Mouse (Mus musculus) kidney, embryonic 14.5 days (tissue): ENCODE results near the gene Nmnat3. TPM values are rescaled to one million over a fixed set of nuclear protein-coding genes. Genes with fewer than 3 reads are reported as not detected.

ENCODE experiments used
- ATAC-seq: fragments of 200-750 bp; cut with Nextera tagmentation; 2 replicates; pipeline ENCODE4 v1.8.0; 2017; ENCODE audit warnings: moderate number of reproducible peaks, mild to moderate bottlenecking, moderate TSS enrichment, moderate library complexity; ENCODE audit not compliant: low FRiP score, low TSS enrichment
- H3K27ac ChIP-seq: fragments of 300-500 bp; sonication (generic); 2 replicates; pipeline ENCODE4 v1.5.1; 2014; ENCODE audit warnings: low read depth, mild to moderate bottlenecking, low read length, moderate library complexity, mixed read lengths
- H3K27me3 ChIP-seq: fragments of 300-500 bp; sonication (generic); 2 replicates; pipeline ENCODE4 v1.6.1; 2014; ENCODE audit warnings: mild to moderate bottlenecking, low read length; ENCODE audit not compliant: control insufficient read depth, insufficient read depth
- H3K36me3 ChIP-seq: fragments of 300-500 bp; sonication (generic); 2 replicates; pipeline ENCODE4 v1.6.1; 2014; ENCODE audit warnings: low read length, mixed read lengths; ENCODE audit not compliant: control insufficient read depth, insufficient read depth
- H3K4me1 ChIP-seq: fragments of 300-500 bp; sonication (generic); 2 replicates; pipeline ENCODE4 v1.6.1; 2014; ENCODE audit warnings: low read length, mixed read lengths; ENCODE audit not compliant: control insufficient read depth, insufficient read depth
- H3K4me2 ChIP-seq: fragments of 300-500 bp; sonication (generic); replicated peaks from 2 replicates; pipeline ENCODE4 v1.6.1; 2014; ENCODE audit warnings: low read depth, mild to moderate bottlenecking, low read length
- H3K4me3 ChIP-seq: fragments of 300-500 bp; sonication (generic); 2 replicates; pipeline ENCODE4 v1.5.1; 2014; ENCODE audit warnings: mild to moderate bottlenecking, low read length
- H3K9ac ChIP-seq: fragments of 300-500 bp; sonication (generic); 2 replicates; pipeline ENCODE4 v1.6.1; 2014; ENCODE audit warnings: low read depth, mild to moderate bottlenecking, low read length, moderate library complexity
- H3K9me3 ChIP-seq: fragments of 300-500 bp; sonication (generic); 2 replicates; pipeline ENCODE4 v1.6.1; 2016; ENCODE audit warnings: low read length; ENCODE audit not compliant: control insufficient read depth
- WGBS: fragments of 180-500 bp; shearing (Covaris S2); extraction: QIAGEN DNeasy Blood & Tissue Kit; methylation state at CpG from one replicate; pipeline ENCODE4 v1.1.7; 2014; 5-methylcytosine and 5-hydroxymethylcytosine counted together
- polyA plus RNA-seq: library from polyadenylated mRNA; unstranded; fragments of >200 nt; fragmentation: Nextera tagmentation; extraction: Ambion mirVana; gene quantifications from 2 replicates; pipeline ENCODE4 v1.2.1, GENCODE M21; 2014

The Nmnat3 gene
- polyA plus RNA-seq, 1 experiment from 2014 or later = 8.4 TPM

GRCm38 (mm10) chr9:98388633-98388965 is 101.4 kb downstream of the Nmnat3 start:
- H3K4me3 ChIP-seq = no peak overlapping the region
- H3K9ac ChIP-seq = no peak overlapping the region
- no peak overlapping the region for H3K27ac ChIP-seq
- no peak for ATAC-seq
- H3K9me3 ChIP-seq = no peaks in the 10 kb centered on the region
- no peaks in the 10 kb centered on the region for H3K27me3 ChIP-seq
- H3K4me2 ChIP-seq = no peak overlapping the region
- no peaks in the 10 kb centered on the region for H3K36me3 ChIP-seq
- 84% methylated on average over 5 of the region's 5 CpGs for WGBS
- no peaks in the 10 kb centered on the region for H3K4me1 ChIP-seq

GRCm38 (mm10) chr9:98393496-98393895 is 106.3 kb downstream of the Nmnat3 start:
- no peak overlapping the region for H3K4me2 ChIP-seq
- H3K36me3 ChIP-seq = no peaks in the 10 kb centered on the region
- H3K9ac ChIP-seq = no peak overlapping the region
- no peaks in the 10 kb centered on the region for H3K27me3 ChIP-seq
- H3K27ac ChIP-seq = no peak overlapping the region
- ATAC-seq = no peak
- H3K9me3 ChIP-seq = no peaks in the 10 kb centered on the region
- no peaks in the 10 kb centered on the region for H3K4me1 ChIP-seq
- no peak overlapping the region for H3K4me3 ChIP-seq
- WGBS = 78% methylated on average over 4 of the region's 4 CpGs

GRCm38 (mm10) chr9:98397211-98397610 is 110.0 kb downstream of the Nmnat3 start:
- no peak for ATAC-seq
- Histone ChIP-seq H3K4me3 (no peak overlapping the region), H3K9ac (no peak overlapping the region), H3K27me3 (no peaks in the 10 kb centered on the region), H3K4me1 (no peaks in the 10 kb centered on the region), H3K4me2 (no peak overlapping the region), H3K27ac (no peak overlapping the region), H3K36me3 (no peaks in the 10 kb centered on the region), H3K9me3 (no peaks in the 10 kb centered on the region)
- WGBS = 85% methylated on average over 6 of the region's 6 CpGs

GRCm38 (mm10) chr9:98397866-98398265 is 110.6 kb downstream of the Nmnat3 start:
- Histone ChIP-seq H3K27ac (no peak overlapping the region), H3K4me3 (no peak overlapping the region)
- ATAC-seq = no peak

GRCm38 (mm10) chr9:98400185-98400894 is 113.1 kb downstream of the Nmnat3 start:
- H3K27ac ChIP-seq = no peak overlapping the region
- H3K9me3 ChIP-seq = no peaks in the 10 kb centered on the region
- H3K4me1 ChIP-seq = no peaks in the 10 kb centered on the region
- no peak overlapping the region for H3K9ac ChIP-seq
- ATAC-seq = no peak
- no peak overlapping the region for H3K4me3 ChIP-seq
- no peaks in the 10 kb centered on the region for H3K27me3 ChIP-seq
- WGBS = 81% methylated on average over 13 of the region's 13 CpGs
- no peaks in the 10 kb centered on the region for H3K36me3 ChIP-seq
- no peak overlapping the region for H3K4me2 ChIP-seq

More at GRCm38 (mm10) chr9:98397866-98398265, 110.6 kb downstream of the Nmnat3 start:
- no peak overlapping the region for H3K9ac ChIP-seq
- H3K4me1 ChIP-seq = no peaks in the 10 kb centered on the region
- H3K9me3 ChIP-seq = no peaks in the 10 kb centered on the region
- H3K36me3 ChIP-seq = no peaks in the 10 kb centered on the region
- WGBS = 86% methylated on average over 3 of the region's 3 CpGs
- H3K4me2 ChIP-seq = no peak overlapping the region
- H3K27me3 ChIP-seq = no peaks in the 10 kb centered on the region

- no peak overlapping the region for H3K9ac ChIP-seq
- no peak overlapping the region for H3K27ac ChIP-seq
- no peaks in the 10 kb centered on the region for H3K9me3 ChIP-seq
- WGBS = 68% methylated on average over 5 of the region's 5 CpGs
- no peaks in the 10 kb centered on the region for H3K27me3 ChIP-seq
- ATAC-seq = no peak
- no peak overlapping the region for H3K4me3 ChIP-seq
- H3K4me1 ChIP-seq = no peaks in the 10 kb centered on the region
- no peaks in the 10 kb centered on the region for H3K36me3 ChIP-seq
- no peak overlapping the region for H3K4me2 ChIP-seq
Observed at GRCm38 (mm10) chr9:98401611-98402010, 114.4 kb downstream of the Nmnat3 start.

GRCm38 (mm10) chr9:98407771-98408170 is 120.5 kb downstream of the Nmnat3 start:
- Histone ChIP-seq H3K9me3 (no peaks in the 10 kb centered on the region), H3K4me1 (no peaks in the 10 kb centered on the region), H3K4me2 (no peak overlapping the region), H3K36me3 (no peaks in the 10 kb centered on the region), H3K27me3 (no peaks in the 10 kb centered on the region), H3K9ac (no peak overlapping the region), H3K4me3 (no peak overlapping the region), H3K27ac (no peak overlapping the region)
- 88% methylated on average over 12 of the region's 12 CpGs for WGBS
- no peak for ATAC-seq

- no peaks in the 10 kb centered on the region for H3K4me1 ChIP-seq
- no peaks in the 10 kb centered on the region for H3K27me3 ChIP-seq
- no peak overlapping the region for H3K4me2 ChIP-seq
- H3K36me3 ChIP-seq = no peaks in the 10 kb centered on the region
- no peak overlapping the region for H3K4me3 ChIP-seq
- H3K9ac ChIP-seq = no peak overlapping the region
- WGBS = 33% methylated on average over 3 of the region's 3 CpGs
- H3K27ac ChIP-seq = no peak overlapping the region
- H3K9me3 ChIP-seq = no peaks in the 10 kb centered on the region
- ATAC-seq = no peak
Observed at GRCm38 (mm10) chr9:98409137-98409536, 121.9 kb downstream of the Nmnat3 start.

GRCm38 (mm10) chr9:98415427-98415826 is 128.2 kb downstream of the Nmnat3 start:
- ATAC-seq = no peak
- Histone ChIP-seq H3K9ac (no peak overlapping the region), H3K27ac (no peak overlapping the region), H3K27me3 (no peaks in the 10 kb centered on the region), H3K4me2 (no peak overlapping the region), H3K4me3 (no peak overlapping the region), H3K9me3 (no peaks in the 10 kb centered on the region), H3K36me3 (no peaks in the 10 kb centered on the region), H3K4me1 (no peaks in the 10 kb centered on the region)
- 88% methylated on average over 4 of the region's 4 CpGs for WGBS
